Comparison of ENCODE assay signal across 20 mouse cellular contexts in the genomic region with DNA sequence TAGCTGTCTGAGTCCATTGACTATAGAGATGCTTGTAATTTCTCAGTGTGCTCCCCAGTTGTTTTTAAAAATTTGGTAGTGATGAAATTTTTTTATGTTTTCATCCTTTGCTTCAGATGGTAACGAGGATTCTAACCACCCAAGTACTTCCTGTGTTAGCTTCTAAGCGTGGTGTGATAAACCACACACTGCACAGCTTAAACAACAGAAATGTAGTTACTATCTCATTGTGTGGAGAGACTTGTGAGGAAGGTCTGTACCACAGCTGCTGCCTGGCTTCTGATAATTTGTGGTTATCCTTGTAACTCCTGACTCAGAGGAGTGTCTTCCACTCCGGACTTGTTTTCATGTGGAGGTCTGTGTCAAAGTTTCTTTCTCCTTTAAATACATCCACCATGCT.
A peak's percentile ranks its signal among the peaks of the same experiment; 100 is the strongest.
DNase-seq lines count a peak whose midpoint lies in the region; ATAC-seq and TF ChIP-seq lines count a peak whose summit lies in the region.
"Had no signal": no experiment of that assay in that cellular context is flagged by ENCODE, and none has a peak within 500 bp of the region (broad histone marks: within the 10 kb centered on the region; RNA-seq: fewer than 3 reads in every experiment).

No protein-coding gene starts in this region.

- no peak overlapping the region for H3K4me2 ChIP-seq in liver, embryonic 14.5 days (ENCODE audit: low read depth)
- H3K4me2 ChIP-seq: forebrain, embryonic 12.5 days; hindbrain, embryonic 12.5 days; limb, embryonic 13.5 days; lung, embryonic 14.5 days; neural tube, embryonic 13.5 days had no signal

- DNase-seq in T-cell, adult 2 months (ENCODE audit: low spot score) = peak; percentile 57
- peak in 1 of 3 experiments; percentile 4 for DNase-seq in liver, embryonic 14.5 days (ENCODE audit: low read depth in 3 of 3, low spot score in 3 of 3)
- peak; percentile 11 to 22 for DNase-seq in natural killer cell, adult 2 months (ENCODE audit: low spot score in 2 of 2)
- no peak for DNase-seq in layer of hippocampus, postnatal 14 days (ENCODE audit: low spot score in 2 of 2)
- no peak for DNase-seq in adrenal gland, adult 2 months
- no peak for DNase-seq in heart, postnatal 4 days
- DNase-seq in lung, postnatal 36 days = no peak
- DNase-seq: adrenal gland, postnatal 10 days; cerebellum, adult 11-12 months; cerebellum, postnatal 25 days; heart, adult 11 months; kidney, adult 18-20 months; kidney, postnatal 14 days; lung, embryonic 14.5 days; right cerebral cortex, postnatal 14 days had no signal

- no peak overlapping the region for H3K9ac ChIP-seq in liver, embryonic 14.5 days (replicated peaks)
- H3K9ac ChIP-seq: forebrain, embryonic 12.5 days; hindbrain, embryonic 12.5 days; limb, embryonic 13.5 days; lung, embryonic 14.5 days; neural tube, embryonic 13.5 days had no signal

- 11% methylated on average over 3 of the region's 3 CpGs for WGBS in liver, embryonic 14.5 days (ENCODE audit: insufficient replicate concordance)

- H3K9me3 ChIP-seq in liver, embryonic 14.5 days (ENCODE audit: control insufficient read depth, low read length) = no peaks in the 10 kb centered on the region
- H3K9me3 ChIP-seq: forebrain, embryonic 12.5 days had no signal

- peak; percentile 28; the same call in 1 of the 2 replicates for TF ChIP-seq EP300 in liver, embryonic 14.5 days (IDR thresholded peaks at IDR 0.05; ENCODE audit: low read depth)

- H3K27ac ChIP-seq in liver, embryonic 14.5 days = no peak overlapping the region
- H3K27ac ChIP-seq: forebrain, embryonic 12.5 days; hindbrain, embryonic 12.5 days; limb, embryonic 13.5 days; neural tube, embryonic 13.5 days had no signal

- no peak overlapping the region for H3K4me3 ChIP-seq in liver, embryonic 14.5 days (ENCODE audit: insufficient read depth in 1 of 2, low read depth in 2 of 2, low read length in 2 of 2)
- H3K4me3 ChIP-seq: forebrain, embryonic 12.5 days; hindbrain, embryonic 12.5 days; limb, embryonic 13.5 days; neural tube, embryonic 13.5 days had no signal

- H3K4me1 ChIP-seq in liver, embryonic 14.5 days (replicated peaks; ENCODE audit: control insufficient read depth in 2 of 2, insufficient read depth in 2 of 2, low read length in 1 of 2) = 0 out of 4 replicates have a peak, but pooled peaks cover 0 to 4% of the 10 kb centered on the region in 2 experiments
- H3K4me1 ChIP-seq: forebrain, embryonic 12.5 days; hindbrain, embryonic 12.5 days; neural tube, embryonic 13.5 days had no signal

- peak; percentile 87 for ATAC-seq in CD4-positive, CD25-positive, alpha-beta regulatory T cell, adult 4 months
- 0 out of 2 replicates have a peak, but pooled peaks have one; percentile 33 for ATAC-seq in liver, embryonic 14.5 days (ENCODE audit: insufficient read depth)

- H3K36me3 ChIP-seq in liver, embryonic 14.5 days (replicated peaks; ENCODE audit: control insufficient read depth, insufficient read depth, low read depth) = no peaks in the 10 kb centered on the region
- H3K36me3 ChIP-seq: forebrain, embryonic 12.5 days; hindbrain, embryonic 12.5 days; limb, embryonic 13.5 days; neural tube, embryonic 13.5 days had no signal

- TF ChIP-seq CTCF in liver, embryonic 14.5 days (IDR thresholded peaks at IDR 0.05; ENCODE audit: low read depth) = no peak

- H3K27me3 ChIP-seq in liver, embryonic 14.5 days (ENCODE audit: control insufficient read depth, insufficient read depth, low read length) = no peaks in the 10 kb centered on the region
- H3K27me3 ChIP-seq: forebrain, embryonic 12.5 days; hindbrain, embryonic 12.5 days; limb, embryonic 13.5 days; neural tube, embryonic 13.5 days had no signal

Comparison
In these comparisons a context has a peak if more than half of its experiments do, and no peak if none do; other contexts are left out.
1. DNase-seq: peak in T-cell, adult 2 months (single experiment) and natural killer cell, adult 2 months (2 of 2); none in layer of hippocampus, postnatal 14 days (0 of 2), adrenal gland, adult 2 months (single experiment), heart, postnatal 4 days (single experiment) and lung, postnatal 36 days (single experiment).